Mouse (Mus musculus): ENCODE data around the gene Grm8.

The Grm8 gene

DNA sequence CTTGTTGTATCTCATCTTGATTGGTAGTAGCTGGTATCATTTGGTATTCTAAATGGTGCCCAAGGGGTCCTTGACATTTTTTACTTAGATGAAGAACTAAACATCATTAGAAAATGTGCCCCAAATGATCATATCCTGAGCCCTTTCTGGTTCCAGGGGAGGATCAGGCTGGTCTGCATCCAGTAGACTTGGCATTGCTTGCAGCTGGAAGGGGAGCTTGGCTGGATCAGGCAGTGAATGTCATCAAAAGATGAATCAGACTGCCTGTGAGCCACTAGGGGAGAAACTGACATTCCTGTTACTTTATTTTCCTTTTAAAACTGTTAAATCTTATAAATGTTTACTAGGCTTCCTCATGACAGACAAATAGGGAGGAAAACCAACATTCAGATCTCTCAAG is 894.6 kb downstream of the Grm8 start:
- no peak for DNase-seq (ENCODE audit: low read depth, low spot score)

DNA sequence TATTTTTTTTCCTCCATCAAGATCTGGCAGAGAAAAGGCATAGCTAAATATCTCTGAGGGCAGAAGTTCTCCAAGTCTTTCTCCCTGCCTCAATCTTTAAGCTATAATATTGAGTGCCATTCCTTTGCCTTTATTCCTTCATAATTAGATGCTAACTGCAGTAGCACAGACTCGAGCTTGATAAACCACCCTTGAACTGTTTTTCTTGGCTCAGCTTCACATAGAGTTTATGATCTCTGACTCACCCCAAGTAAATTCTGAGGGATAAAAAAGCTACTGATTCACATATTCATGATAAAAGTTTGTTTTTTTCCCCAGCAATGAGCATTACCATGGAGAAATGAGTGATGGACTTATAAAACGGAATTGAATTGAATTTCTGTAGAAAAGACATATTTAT is 895.0 kb downstream of the Grm8 start:
- no peak for DNase-seq (ENCODE audit: low read depth, low spot score)
